Mouse (Mus musculus) retina, adult 2 months (tissue): ENCODE results near the gene Ipo8.

Experiments used
- DNase-seq: peaks from one replicate; pipeline ENCODE4 v3.0.0-alpha.2; 2012; ENCODE audit warnings: low read depth, low spot score

The Ipo8 gene

DNA sequence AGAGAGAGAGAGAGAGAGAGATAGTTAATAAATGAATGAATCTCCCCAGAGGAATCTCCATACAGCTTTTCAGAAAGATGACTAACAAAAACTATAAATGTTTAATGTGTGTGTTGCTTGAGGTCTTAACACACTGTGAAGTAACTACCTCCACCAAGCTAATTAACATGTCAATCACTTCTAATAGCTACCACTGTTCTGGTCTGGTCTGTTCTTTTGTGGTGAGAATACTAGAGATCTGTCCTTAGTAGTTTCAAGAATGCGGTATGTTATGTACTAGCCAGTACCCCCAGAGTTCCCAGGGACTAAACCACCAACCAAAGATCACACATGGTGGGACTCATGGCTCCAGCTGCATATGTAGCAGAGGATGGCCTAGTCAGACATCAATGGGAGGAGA lies 74.7 kb downstream of the Ipo8 start:
- no peak for DNase-seq

DNA sequence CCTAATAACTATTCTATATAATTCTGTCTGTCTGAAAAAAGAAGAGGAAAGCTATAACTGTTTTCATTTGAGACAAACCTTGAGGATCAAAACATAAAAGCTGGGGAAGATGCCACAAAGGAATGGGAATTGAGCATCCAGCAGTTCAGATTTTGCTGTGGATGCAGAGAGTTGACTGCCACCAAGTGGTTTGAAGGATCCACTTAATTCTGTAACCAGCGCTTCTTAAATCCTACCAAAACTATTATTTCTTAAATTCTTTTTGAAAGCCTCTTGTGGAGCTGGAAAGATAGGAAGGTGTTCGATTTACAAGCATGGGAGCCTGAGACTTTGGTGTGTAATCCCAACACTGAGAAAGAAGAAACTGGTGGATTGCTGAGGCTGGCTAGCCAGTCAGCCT lies 79.9 kb downstream of the Ipo8 start:
- no peak for DNase-seq

DNA sequence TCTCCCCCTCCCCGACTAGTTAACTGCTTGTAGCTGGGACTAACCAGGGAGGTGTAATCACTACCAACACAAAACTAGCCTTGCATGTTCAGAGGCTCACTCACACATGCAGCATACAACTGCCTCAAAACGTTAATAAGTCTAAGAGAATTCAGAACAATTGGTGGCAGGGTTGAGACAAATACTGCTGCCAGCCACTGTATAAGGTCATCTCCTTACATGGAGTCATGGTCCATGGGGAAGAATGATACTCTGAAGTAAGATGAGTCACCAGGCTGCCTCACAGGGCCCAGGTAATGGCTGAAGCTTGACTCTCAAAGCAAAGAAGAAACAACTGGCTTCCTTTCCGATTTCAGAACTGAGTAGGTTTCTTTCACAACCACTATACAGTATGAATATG lies 81.1 kb downstream of the Ipo8 start:
- no peak for DNase-seq

DNA sequence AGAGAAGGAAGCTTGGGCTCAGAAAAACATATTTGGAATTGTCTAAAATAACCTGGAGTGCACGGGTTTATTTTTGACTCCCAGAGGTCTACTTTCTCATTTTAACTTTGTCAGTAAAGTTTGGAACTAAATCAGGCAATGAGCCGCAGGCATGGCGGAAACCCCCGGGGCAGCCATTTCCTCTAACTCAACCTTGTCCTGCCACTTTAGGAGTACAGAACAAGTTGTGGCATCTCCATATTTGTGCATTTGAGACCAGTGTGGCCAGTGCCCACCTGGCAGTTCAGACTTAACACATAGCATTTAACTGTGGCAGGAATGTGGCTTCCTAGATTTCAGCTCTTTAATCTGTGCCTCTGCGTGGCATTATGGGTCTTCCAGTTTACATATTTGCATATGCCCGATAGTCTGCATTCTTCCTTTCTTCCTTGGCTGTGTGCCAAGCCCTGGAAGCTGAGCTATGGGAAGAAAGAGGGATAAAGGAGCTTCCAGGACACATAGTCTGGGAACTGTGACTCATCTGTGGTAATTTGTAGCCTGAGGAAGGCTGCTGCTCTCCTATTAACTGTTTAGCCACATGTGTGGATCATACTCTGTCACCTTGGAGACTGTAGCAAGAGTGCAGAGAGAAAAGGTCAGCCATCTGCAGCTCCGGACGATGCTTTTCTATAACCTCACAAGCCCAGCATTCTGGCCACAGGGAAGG lies 90.6 kb downstream of the Ipo8 start:
- DNase-seq = no peak

DNA sequence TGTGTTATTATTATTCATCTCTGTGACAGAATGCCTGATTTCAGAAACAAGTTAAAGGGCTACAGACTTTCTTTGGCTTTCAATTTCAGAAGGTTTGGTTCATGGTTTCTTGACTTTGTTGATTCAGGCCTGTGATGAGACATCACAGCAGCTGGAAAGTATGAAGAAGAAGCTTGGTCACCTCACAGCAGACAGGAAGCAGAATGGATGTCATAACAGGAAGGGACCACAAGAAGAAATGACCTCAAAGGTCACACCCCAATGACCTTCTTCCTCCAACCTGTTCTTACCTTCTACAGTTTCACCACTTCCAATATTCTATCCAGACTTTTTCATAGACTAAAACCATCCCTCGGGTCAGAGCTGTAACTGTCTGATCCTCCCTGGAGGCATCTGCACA lies 94.9 kb downstream of the Ipo8 start:
- DNase-seq = no peak

GRCm38 (mm10) chr6:148734012-148734411 lies 97.3 kb downstream of the Ipo8 start:
- no peak for DNase-seq

DNA sequence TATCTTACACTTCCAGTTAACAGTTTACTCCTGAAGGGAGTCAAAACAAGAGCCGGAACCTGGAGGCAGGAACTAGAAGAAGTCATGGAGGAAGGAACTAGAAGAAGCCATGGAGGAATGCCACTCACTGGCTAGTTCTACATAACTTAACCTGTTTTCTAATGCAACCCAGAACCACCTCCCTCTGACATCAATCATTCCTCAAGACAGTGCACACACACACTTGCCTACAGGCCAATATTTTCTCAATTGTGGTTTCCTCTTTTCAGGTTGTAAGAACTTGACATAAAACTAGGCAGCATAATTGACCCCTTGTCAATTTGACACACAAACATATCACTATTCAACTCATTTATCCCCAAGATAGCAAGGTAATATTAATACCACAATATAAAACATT lies 98.3 kb downstream of the Ipo8 start:
- no peak for DNase-seq

DNA sequence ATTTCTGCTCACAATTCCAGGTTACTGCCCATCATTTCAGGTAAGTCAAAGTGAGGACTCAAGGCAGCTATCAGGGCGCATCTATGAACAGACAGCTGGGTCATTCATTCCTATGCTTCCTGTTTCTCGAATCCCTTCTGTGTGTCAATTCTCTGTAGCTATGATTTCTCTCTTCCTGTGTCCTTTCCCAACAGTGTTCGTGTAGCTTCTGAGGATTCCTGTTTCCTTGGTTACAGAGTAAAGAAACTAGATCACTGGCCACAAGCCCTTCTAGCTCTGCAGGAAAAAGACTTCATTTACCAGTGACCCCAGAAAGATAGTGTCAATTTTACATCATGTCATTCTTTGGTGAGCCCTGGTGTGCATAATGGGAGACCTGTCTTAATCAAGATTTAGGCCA lies 102.7 kb downstream of the Ipo8 start:
- no peak for DNase-seq

GRCm38 (mm10) chr6:148727871-148728524 lies 103.3 kb downstream of the Ipo8 start:
- DNase-seq = no peak

DNA sequence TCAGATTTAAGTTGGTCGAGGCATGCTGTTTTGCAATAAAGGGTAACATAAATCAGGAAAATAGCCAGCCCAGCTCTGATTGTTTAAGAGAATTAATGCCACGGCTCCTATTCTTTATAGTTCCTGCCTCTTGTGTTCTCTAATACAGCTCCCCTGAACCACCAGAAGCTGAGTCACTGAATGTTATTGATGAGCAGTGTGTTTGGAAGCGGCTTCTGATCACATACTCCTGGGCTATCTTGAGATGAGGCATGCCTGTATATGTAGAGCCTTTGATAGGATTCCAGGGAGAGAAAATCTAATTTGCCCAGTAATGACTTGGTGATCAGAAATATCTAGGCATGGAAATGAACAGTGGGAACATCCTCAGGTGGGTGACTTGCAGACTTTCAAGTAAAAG lies 106.8 kb downstream of the Ipo8 start:
- DNase-seq = no peak
